Mouse (Mus musculus): Measurements from ENCODE around the gene Fnbp1.

Fnbp1 gene

GRCm38 (mm10) chr2:31122806-31123205 lies 19.0 kb downstream of the Fnbp1 start:
- no peak for DNase-seq

DNA sequence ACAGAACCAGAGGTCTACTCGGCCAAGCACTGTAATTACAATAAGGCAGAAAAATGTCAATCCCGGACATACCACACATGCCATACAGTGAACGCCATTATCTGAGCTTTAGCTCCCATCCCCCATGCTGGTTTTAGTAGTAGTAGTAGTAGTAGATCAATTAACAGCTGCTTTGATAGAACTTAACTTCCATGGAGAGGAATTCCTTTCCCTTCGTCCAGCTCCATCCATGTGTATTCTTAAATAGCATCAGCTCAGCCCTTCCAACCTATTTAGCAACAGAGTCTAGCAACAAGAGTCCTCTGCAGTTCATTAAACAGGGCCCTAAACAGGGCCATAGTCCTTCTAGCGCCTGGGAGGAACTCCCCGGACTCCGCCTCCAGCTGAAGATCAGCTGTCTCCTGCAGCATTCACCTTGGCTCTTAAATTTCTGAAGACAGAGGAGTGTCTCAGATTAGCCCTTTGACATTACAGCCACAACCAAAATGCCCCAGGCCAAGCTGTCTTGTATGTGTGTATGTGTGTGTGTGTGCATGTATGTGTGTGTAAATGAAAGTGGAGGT lies 20.6 kb downstream of the Fnbp1 start:
- DNase-seq: peak; percentile 67

GRCm38 (mm10) chr2:31119795-31120194 lies 22.0 kb downstream of the Fnbp1 start:
- DNase-seq: peak; percentile 52

- DNase-seq: no peak
Measured at GRCm38 (mm10) chr2:31118639-31119380, 23.0 kb downstream of the Fnbp1 start.

- no peak for DNase-seq
Measured at GRCm38 (mm10) chr2:31118211-31118610, 23.6 kb downstream of the Fnbp1 start.

- DNase-seq: no peak
Measured at GRCm38 (mm10) chr2:31115943-31116731, 25.7 kb downstream of the Fnbp1 start.

GRCm38 (mm10) chr2:31115091-31115942 lies 26.5 kb downstream of the Fnbp1 start:
- no peak for DNase-seq

- DNase-seq: no peak
Measured at GRCm38 (mm10) chr2:31114205-31114604, 27.6 kb downstream of the Fnbp1 start.

- no peak for DNase-seq
Measured at GRCm38 (mm10) chr2:31111685-31112084, 30.1 kb downstream of the Fnbp1 start.

DNA sequence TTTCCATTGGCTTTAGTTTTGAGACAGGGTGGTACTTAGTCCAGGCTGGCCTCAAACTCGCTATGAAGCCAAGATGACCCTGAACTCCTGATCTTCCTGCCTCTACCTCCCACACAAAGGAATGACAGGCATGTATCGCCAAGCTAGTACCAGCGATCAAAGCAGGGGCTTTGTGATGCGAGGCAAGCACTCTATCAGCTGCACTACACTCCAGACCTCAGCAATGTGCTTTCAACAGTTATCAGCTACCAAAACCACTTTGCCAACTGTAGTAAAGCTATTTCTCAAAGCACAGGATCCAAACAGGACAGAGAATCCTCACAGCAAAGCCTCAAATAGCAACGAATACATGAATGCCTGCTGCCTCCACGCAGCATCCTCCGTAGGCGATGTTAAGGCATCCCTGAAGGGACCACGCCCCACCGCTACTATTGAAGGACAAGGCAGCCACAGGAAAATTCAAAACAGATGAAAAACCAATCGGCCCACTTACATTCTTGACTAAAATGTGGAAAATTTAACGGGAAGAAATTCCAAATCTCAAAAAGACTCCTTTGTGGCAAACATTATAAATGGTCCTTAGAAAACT lies 31.8 kb downstream of the Fnbp1 start:
- no peak for DNase-seq

DNA sequence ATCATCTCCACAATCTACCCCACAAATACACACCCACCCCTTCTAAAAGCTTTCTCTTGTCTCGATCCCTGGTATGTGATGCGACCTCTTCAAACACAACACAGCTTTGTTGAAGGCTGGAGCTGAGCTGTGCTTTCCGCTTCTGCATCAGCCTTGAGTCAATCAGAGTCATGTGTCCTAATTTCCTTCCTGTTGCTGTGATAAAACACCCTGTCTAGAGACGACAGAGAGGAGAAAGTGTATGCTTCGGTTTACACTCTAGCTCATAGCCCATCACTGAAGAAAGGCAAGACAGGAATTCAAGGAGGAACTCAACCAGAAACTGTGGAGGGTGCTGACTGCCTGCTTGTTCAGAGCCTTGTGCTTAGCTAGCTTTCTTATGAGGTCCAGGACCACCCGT lies 33.6 kb downstream of the Fnbp1 start:
- no peak for DNase-seq

DNA sequence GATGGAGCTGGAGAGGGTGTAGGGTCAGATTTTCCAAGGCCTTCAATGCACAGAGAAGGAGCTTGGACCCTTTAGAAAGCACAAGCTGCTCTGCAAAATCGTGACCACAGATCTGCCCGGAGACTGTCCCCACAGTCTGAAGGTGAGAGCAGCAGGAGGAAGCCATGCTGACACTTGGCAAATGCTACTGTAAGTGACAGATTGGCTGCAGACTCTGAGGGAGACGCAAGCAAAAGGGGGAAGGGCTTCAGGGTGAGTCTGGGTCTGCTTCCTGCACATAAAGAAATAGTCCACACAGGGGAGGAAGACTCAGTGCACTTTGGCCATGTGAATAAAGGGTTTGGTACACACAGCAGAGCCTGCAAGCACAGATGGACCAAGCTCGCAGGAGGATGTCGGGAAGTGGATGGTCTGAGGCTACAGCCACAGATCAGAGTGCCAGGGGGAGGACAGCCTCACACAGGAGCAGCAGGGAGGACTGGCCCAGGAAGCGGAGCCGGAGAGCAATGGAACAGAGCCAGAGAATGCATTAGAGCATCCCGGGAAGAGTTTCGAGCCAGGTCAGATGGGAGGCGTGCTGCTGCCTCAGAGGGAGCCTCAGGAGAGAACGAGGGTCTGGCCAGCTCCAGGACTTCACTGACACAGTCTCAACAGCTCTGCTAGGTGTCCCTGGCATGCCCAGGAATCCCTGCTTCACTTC lies 35.0 kb downstream of the Fnbp1 start:
- peak; percentile 61 for DNase-seq

DNA sequence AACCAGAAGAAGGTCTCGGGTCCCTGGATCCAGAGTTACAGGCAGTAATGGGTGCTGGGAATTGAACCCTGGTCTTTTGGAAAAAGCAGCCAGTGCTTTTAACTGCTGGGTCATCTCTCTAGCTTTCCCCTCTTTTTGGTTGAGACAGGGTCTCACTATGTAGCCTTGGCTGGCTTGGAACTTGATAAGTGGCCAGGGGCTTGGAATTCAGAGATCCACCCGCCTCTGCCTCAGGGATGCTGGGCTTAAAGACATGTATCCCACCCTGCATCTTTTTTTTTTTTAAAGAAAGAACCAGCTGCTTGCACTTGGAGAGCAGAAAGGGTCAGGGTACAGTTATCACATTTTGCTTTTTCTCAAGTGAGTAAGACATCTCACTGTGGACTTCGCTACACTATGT lies 35.8 kb downstream of the Fnbp1 start:
- DNase-seq: no peak

DNA sequence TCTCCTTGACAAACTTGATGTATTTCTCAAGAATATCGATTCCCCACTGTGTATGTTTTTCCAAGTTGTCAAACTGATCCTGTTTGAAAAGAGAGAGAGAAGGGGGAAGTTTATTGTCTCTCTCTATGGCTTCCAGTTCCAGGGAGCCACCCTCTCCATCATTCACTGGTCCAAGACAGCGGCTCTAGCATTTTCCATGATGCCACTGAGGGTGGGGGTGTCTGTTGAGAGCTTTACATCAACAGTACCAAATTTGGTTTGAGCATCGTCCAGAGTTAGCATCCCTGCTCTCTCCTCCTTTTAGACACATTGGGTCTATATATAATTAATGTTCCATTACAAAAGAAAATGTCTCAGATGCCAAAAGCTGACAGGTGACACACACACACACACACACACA lies 36.5 kb downstream of the Fnbp1 start:
- DNase-seq: no peak

DNA sequence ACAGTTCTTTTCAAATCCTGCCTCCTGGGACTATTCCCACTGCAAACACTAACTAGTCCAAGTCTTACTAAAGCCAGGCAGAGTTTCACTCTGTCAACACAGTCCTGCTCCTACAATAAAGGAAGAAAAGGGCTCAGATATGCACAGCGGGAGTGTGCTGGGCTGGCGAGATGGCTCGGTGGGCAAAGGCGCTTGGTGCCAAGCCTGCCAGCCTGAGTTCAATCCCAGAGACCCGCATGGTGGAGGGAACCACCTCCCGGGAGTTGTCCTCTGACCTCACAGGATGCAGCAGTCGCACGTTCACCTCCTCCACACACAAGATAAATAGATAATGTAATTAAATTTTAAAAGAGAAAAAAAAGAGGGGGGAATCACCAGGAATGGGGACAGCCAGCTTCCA lies 38.5 kb downstream of the Fnbp1 start:
- no peak for DNase-seq

GRCm38 (mm10) chr2:31101285-31101684 lies 40.5 kb downstream of the Fnbp1 start:
- DNase-seq: no peak

- peak; percentile 91 for DNase-seq
Measured at GRCm38 (mm10) chr2:31099079-31099478, 42.7 kb downstream of the Fnbp1 start.

DNA sequence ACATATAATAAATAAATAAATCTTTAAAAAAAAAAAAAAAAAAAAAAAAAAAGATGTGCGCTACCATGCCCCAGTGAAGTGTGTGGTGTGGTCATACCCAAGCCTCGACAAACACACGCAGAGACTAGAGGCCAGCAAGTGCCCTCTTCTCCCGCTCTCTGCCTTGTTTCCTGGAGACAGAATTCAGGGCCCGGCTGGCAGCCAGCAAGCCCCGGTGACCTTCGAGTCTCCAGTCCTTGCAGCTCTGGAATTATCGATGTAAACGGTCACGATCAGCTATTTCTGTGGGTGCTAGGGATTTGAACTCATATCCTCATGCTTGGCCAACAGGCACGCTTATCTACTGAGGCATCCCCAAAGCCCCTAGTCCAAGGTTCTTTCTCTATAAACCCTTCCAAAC lies 43.2 kb downstream of the Fnbp1 start:
- DNase-seq: peak; percentile 65

DNA sequence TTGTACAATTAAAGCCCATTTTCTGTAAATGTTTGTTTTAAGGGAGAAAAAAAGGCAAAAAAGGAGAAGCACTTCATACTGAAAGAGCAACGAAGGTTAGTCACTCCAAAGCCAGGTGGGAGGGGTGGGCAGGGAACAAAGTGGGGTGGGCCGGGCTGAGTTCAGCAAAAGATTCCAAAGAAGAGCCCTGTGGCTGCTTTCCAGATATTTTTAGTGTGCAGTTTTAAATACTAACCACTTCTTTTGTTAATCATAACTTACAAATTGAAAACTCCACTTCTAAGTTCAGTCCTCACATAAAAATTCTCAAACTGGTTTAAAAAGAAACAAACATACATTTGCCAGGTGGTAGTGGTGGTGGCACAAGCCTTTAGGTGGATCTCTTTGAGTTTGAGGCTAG lies 44.5 kb downstream of the Fnbp1 start:
- DNase-seq: peak; percentile 77

- peak; percentile 73 for DNase-seq
Measured at GRCm38 (mm10) chr2:31096119-31096518, 45.7 kb downstream of the Fnbp1 start.

DNA sequence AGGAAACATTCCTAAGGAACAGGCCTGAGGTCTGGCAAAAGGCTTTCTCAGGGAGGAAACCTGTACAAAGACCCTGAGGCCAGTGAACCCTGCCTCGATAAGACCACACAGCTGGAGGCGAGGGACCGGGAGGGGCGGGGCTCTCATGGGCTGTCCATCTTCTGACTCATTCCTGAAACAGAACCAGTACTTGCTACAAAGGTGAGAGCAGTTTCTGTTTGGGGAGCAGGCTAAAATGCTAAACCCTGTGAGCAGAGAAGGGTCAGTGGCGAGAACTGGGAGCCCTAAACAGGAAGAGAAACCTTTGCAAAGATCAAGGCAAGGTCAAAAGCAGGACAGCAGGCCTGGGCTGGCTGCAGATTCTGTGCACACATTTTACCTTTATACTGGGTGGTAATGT lies 47.2 kb downstream of the Fnbp1 start:
- peak; percentile 75 for DNase-seq

- DNase-seq: no peak
Measured at GRCm38 (mm10) chr2:31092939-31093338, 48.9 kb downstream of the Fnbp1 start.
